Mouse (Mus musculus): Measurements from ENCODE around the gene Hmga2. TPM values are rescaled to one million over a fixed set of nuclear protein-coding genes. Genes with fewer than 3 reads are reported as not detected.

Gene Hmga2
- total and polyA plus RNA-seq, 2 experiments from 2014 or later, result 0.24 to 0.52 TPM

DNA sequence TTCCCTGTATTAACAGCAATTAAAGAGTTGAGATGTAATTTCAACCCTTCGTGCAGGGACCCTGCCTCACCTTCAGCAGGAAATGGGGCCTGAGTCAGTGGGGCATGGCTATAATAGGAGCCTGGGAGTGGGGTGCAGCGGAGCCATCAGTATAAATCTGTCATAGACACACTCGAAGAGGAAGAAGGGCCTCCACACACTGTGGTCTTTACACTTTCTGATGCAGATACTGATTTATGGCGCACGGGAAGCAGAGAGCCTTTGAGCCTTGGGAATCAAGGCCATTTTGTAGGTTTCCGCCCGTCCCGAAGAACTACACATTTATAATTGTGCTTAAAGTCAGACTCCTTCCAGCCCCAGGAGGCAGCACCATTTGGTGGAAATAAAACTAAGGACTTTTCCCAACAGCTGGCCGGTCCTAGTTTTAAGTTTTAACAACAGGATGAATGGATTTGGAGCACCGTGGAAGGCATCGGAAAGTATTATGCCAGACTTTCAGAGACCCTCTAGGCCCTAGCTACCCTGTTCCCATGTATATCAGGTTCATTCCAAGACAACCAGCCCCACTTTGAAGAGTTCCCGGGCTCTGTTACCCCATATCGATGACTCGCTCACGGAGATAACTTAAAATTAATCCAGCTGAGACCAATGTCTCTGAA is 55.2 kb downstream of the Hmga2 start:
- Histone ChIP-seq H3K27ac (ENCODE audit: low read depth, low read length) (no peak overlapping the region), H3K4me2 (ENCODE audit: low read depth) (no peak overlapping the region), H3K9me3 (ENCODE audit: low read length) (no peaks in the 10 kb centered on the region), H3K9ac (no peak overlapping the region), H3K4me3 (ENCODE audit: low read depth, low read length) (no peak overlapping the region), H3K36me3 (ENCODE audit: insufficient read depth) (no peaks in the 10 kb centered on the region), H3K4me1 (ENCODE audit: insufficient read depth) (0 out of 2 replicates have a peak, but pooled peaks cover 4% of the 10 kb centered on the region), H3K27me3 (ENCODE audit: insufficient read depth, low read length) (peaks cover 11% of the 10 kb centered on the region; the same call in 1 of the 2 replicates)
- 78% methylated on average over 15 of the region's 15 CpGs for WGBS
- no peak for DNase-seq
- no peak for ATAC-seq
- no peak for TF ChIP-seq CTCF (IDR thresholded peaks at IDR 0.05; ENCODE audit: low read depth)

DNA sequence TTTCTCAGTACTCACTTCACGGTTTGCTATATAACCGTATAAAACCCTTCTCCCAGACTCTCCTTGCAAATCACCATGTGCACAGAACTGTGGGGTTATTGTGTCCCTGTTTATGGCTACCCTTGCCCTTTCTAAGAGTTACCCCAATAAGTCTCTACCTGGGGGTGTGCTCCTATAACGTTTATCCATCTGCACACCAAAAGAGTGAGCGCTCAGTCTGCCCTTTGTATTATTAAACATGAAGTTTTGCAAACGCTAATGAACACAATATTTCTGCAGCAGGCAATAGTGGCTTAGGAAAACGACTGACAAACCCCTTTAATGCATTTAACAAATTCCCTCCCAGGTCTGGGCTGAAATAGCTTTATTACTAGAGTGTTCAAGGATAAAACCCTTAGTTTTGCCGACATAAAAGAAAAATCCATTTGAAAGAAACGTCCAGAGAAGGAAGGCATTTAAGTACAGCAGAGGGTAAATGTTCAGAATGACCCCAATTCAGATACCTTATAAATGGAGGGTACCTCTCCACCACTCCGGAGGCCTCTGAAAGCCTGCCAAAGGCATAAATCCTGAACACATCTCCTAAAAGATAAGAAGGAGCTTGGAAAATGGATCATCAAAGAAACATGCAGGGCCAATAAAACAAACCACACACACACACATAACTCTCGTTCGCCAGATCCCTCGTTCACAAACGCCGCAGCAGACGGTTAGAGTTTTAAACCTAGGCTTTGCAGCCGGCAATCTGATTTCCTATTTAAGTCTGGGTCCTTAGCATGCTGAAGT is 57.3 kb downstream of the Hmga2 start:
- Histone ChIP-seq H3K9me3 (ENCODE audit: low read length) (no peaks in the 10 kb centered on the region), H3K4me2 (ENCODE audit: low read depth) (no peak overlapping the region), H3K4me1 (ENCODE audit: insufficient read depth) (0 out of 2 replicates have a peak, but pooled peaks cover 4% of the 10 kb centered on the region), H3K9ac (no peak overlapping the region), H3K4me3 (ENCODE audit: low read depth, low read length) (no peak overlapping the region), H3K27ac (ENCODE audit: low read depth, low read length) (no peak overlapping the region), H3K36me3 (ENCODE audit: insufficient read depth) (no peaks in the 10 kb centered on the region), H3K27me3 (ENCODE audit: insufficient read depth, low read length) (peaks cover 22% of the 10 kb centered on the region; the same call in 1 of the 2 replicates)
- 40% methylated on average over 16 of the region's 16 CpGs for WGBS
- DNase-seq, result no peak
- no peak for TF ChIP-seq CTCF (IDR thresholded peaks at IDR 0.05; ENCODE audit: low read depth)
- no peak for ATAC-seq

DNA sequence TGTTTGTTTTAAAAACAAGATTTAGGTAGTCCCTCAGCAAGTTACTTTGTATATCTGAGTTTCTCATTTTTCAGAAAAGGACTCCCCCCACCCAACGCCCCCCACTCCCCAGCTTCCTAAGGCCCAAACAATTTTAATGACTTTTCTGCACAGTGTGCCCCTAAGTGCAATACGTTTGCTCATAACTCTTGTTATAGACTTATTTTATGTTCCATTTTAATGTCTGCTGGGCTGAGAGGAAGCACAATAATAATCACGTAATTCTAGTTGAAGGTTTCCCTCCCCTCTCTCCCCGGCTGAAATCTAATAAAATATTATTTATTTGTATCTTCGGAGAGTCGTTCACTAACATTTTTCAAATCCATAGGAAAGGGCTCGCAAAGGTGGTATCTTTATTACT is 58.1 kb downstream of the Hmga2 start:
- TF ChIP-seq CTCF (IDR thresholded peaks at IDR 0.05; ENCODE audit: low read depth), result no peak
- peaks cover 25% of the 10 kb centered on the region; the same call in 1 of the 2 replicates for H3K27me3 ChIP-seq (ENCODE audit: insufficient read depth, low read length)
- H3K4me1 ChIP-seq (ENCODE audit: insufficient read depth), result 0 out of 2 replicates have a peak, but pooled peaks cover 4% of the 10 kb centered on the region
- 61% methylated on average over 7 of the region's 7 CpGs for whole genome bisulfite sequencing
- no peak overlapping the region for H3K4me3 ChIP-seq (ENCODE audit: low read depth, low read length)
- no peak overlapping the region for H3K9ac ChIP-seq
- no peaks in the 10 kb centered on the region for H3K9me3 ChIP-seq (ENCODE audit: low read length)
- no peak for ATAC-seq
- H3K27ac ChIP-seq (ENCODE audit: low read depth, low read length), result no peak overlapping the region
- H3K4me2 ChIP-seq (ENCODE audit: low read depth), result no peak overlapping the region
- no peaks in the 10 kb centered on the region for H3K36me3 ChIP-seq (ENCODE audit: insufficient read depth)
- DNase-seq, result no peak

DNA sequence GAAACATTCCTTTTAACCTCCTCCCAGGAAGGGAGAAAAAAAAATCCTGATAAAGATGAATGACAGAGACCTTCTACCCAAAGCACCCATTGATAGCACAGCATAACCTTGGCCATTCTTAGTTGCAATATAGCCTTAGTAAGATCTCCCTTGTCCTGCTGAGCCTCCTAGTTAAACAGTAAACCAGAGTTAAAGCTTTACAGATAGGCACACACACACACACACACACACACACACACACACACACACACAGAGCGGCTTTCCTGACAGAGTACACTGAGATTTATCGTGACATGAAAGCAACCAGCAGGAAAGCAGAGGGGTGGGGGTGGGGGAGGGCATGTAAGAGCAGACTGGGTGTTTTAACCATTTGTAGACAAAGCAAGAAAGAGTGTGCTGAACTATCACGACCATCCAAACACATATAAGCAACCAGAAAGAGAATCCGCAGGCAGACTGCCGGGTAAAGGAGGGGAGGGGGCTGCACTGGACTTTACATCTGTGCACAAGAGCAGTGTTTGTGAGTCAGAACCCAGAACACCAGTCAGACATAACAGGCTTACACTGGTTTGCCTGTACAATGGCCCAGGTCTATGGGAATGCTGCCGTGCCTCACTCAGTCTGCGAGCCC is 58.7 kb downstream of the Hmga2 start:
- Histone ChIP-seq H3K4me1 (ENCODE audit: insufficient read depth) (0 out of 2 replicates have a peak, but pooled peaks cover 4% of the 10 kb centered on the region), H3K4me3 (ENCODE audit: low read depth, low read length) (no peak overlapping the region), H3K36me3 (ENCODE audit: insufficient read depth) (no peaks in the 10 kb centered on the region), H3K27ac (ENCODE audit: low read depth, low read length) (no peak overlapping the region), H3K4me2 (ENCODE audit: low read depth) (no peak overlapping the region), H3K9me3 (ENCODE audit: low read length) (no peaks in the 10 kb centered on the region), H3K27me3 (ENCODE audit: insufficient read depth, low read length) (peaks cover 25% of the 10 kb centered on the region; the same call in 1 of the 2 replicates), H3K9ac (no peak overlapping the region)
- WGBS, result 13% methylated on average over 7 of the region's 7 CpGs
- ATAC-seq (no peak), DNase-seq (no peak)
- TF ChIP-seq CTCF (IDR thresholded peaks at IDR 0.05; ENCODE audit: low read depth), result no peak

DNA sequence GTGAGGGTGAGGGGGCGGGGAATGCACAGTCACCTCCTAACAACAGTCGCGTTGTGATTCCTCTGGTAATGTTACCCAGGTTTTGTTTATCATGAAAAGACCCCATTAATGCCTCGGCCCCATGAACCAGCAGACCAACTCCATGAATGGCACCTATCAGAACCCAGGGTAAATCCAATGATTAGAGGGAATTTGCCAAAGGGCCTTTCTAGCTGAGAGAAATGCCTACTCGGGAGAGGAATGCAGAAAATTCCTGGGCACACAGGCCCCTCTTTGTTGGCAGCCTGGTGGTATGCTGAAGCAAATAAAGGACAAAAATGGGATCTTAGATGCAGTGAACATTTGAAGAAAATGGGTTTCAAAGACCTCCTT is 59.2 kb downstream of the Hmga2 start:
- DNase-seq (no peak), ATAC-seq (no peak)
- Histone ChIP-seq H3K9ac (no peak overlapping the region), H3K27me3 (ENCODE audit: insufficient read depth, low read length) (peaks cover 25% of the 10 kb centered on the region; the same call in 1 of the 2 replicates), H3K9me3 (ENCODE audit: low read length) (no peaks in the 10 kb centered on the region), H3K4me1 (ENCODE audit: insufficient read depth) (0 out of 2 replicates have a peak, but pooled peaks cover 4% of the 10 kb centered on the region), H3K4me3 (ENCODE audit: low read depth, low read length) (no peak overlapping the region), H3K27ac (ENCODE audit: low read depth, low read length) (no peak overlapping the region), H3K36me3 (ENCODE audit: insufficient read depth) (no peaks in the 10 kb centered on the region), H3K4me2 (ENCODE audit: low read depth) (no peak overlapping the region)
- WGBS, result 11% methylated on average over 5 of the region's 5 CpGs
- no peak for TF ChIP-seq CTCF (IDR thresholded peaks at IDR 0.05; ENCODE audit: low read depth)

DNA sequence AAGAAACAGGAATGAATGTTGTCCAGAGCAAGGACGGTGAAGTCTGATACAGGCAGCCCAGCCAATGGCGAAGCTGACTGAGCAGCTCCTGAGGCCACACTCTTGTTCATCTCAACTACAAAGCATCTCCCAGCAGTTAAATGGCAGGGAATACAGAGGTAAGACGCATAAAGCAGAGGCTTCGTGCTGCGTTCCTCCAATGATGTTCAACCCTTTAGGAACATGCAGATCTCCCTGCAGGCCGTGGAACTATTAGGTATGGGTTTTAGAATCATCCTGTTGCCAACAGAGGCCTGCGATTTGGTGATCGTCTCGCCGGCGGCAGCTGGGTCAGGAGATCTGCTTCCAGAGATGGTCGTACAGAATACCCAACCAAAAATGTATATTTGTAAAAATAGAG is 59.6 kb downstream of the Hmga2 start:
- Histone ChIP-seq H3K4me3 (ENCODE audit: low read depth, low read length) (no peak overlapping the region), H3K9ac (no peak overlapping the region), H3K36me3 (ENCODE audit: insufficient read depth) (no peaks in the 10 kb centered on the region), H3K27ac (ENCODE audit: low read depth, low read length) (no peak overlapping the region), H3K9me3 (ENCODE audit: low read length) (no peaks in the 10 kb centered on the region), H3K4me1 (ENCODE audit: insufficient read depth) (0 out of 2 replicates have a peak, but pooled peaks cover 4% of the 10 kb centered on the region), H3K27me3 (ENCODE audit: insufficient read depth, low read length) (peaks cover 25% of the 10 kb centered on the region; the same call in 1 of the 2 replicates), H3K4me2 (ENCODE audit: low read depth) (no peak overlapping the region)
- DNase-seq (no peak), ATAC-seq (no peak)
- TF ChIP-seq CTCF (IDR thresholded peaks at IDR 0.05; ENCODE audit: low read depth), result no peak
- WGBS, result 15% methylated on average over 12 of the region's 12 CpGs

Measured in forebrain, postnatal 0 days (tissue).